Mouse (Mus musculus): Measurements from ENCODE around the gene Klk1. TPM values are rescaled to one million over a fixed set of nuclear protein-coding genes. Genes with fewer than 3 reads are reported as not detected.

Klk1 gene
- polyA plus RNA-seq, 1 experiment from 2014 or later, result not detected

GRCm38 (mm10) chr7:44275546-44275945 lies 50.4 kb downstream of the Klk1 start:
- 81% methylated on average over 3 of the region's 3 CpGs for WGBS
- no peak overlapping the region for H3K9ac ChIP-seq (ENCODE audit: low read length)
- DNase-seq (ENCODE audit: low spot score) (no peak), ATAC-seq (replicated peaks; ENCODE audit: low FRiP score) (no peak)
- H3K4me2 ChIP-seq (ENCODE audit: low read depth, low read length, severe bottlenecking), result no peak overlapping the region
- H3K27ac ChIP-seq (ENCODE audit: low read depth, low read length), result no peak overlapping the region
- no peaks in the 10 kb centered on the region for H3K36me3 ChIP-seq (ENCODE audit: control insufficient read depth, insufficient read depth, low read length)
- no peaks in the 10 kb centered on the region for H3K9me3 ChIP-seq (ENCODE audit: control insufficient read depth, low read length)
- H3K4me1 ChIP-seq (replicated peaks; ENCODE audit: control insufficient read depth, insufficient read depth, low read length), result no peaks in the 10 kb centered on the region
- H3K27me3 ChIP-seq (ENCODE audit: control insufficient read depth, insufficient read depth, low read length), result no peaks in the 10 kb centered on the region; the same call in 1 of the 2 replicates
- H3K4me3 ChIP-seq (ENCODE audit: low read depth, low read length), result no peak overlapping the region

DNA sequence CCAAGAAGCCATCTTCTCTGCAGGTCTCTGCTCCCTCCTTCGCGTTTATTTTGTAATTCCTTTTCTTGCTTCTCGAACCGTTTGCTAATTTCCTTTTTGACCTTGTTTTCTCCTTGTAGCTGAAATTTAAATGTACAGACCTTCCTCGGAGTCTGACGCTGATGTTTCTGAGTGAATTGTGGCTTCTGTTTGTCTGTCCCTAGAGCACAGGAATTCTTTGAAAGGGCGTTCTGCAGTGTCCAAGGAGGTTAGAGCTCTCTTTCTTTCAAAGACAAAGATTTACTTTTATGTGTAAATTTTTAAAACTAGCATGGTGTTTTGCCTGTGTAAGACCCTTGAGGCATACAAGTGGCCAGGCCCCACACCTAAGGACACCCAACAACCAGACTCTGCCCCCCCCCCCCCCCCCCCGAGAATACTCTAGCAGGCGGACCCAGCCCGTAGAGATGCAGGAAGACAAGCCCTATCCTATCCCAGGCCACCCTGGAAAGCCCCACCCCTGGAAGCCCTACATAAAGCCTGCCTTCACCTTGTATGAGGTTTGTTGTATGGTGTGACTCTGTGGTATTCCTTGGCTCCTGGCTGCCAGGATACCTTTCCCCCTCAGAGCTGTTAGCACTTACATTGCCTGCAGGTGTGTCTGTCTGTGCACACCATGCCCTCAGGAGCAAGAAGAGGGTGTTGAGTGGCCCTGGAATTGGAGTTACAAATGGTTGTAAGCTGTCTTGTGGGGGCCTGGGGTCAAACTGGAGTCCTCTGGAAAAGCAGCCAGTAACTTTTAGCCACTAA lies 51.5 kb downstream of the Klk1 start:
- Histone ChIP-seq H3K9ac (ENCODE audit: low read length) (no peak overlapping the region), H3K27ac (ENCODE audit: low read depth, low read length) (no peak overlapping the region), H3K4me1 (replicated peaks; ENCODE audit: control insufficient read depth, insufficient read depth, low read length) (no peaks in the 10 kb centered on the region), H3K4me2 (ENCODE audit: low read depth, low read length, severe bottlenecking) (no peak overlapping the region), H3K36me3 (ENCODE audit: control insufficient read depth, insufficient read depth, low read length) (no peaks in the 10 kb centered on the region), H3K27me3 (ENCODE audit: control insufficient read depth, insufficient read depth, low read length) (no peaks in the 10 kb centered on the region; the same call in 1 of the 2 replicates), H3K4me3 (ENCODE audit: low read depth, low read length) (no peak overlapping the region), H3K9me3 (ENCODE audit: control insufficient read depth, low read length) (no peaks in the 10 kb centered on the region)
- 65% methylated on average over 10 of the region's 10 CpGs for WGBS
- DNase-seq (ENCODE audit: low spot score) (no peak), ATAC-seq (replicated peaks; ENCODE audit: low FRiP score) (no peak)

DNA sequence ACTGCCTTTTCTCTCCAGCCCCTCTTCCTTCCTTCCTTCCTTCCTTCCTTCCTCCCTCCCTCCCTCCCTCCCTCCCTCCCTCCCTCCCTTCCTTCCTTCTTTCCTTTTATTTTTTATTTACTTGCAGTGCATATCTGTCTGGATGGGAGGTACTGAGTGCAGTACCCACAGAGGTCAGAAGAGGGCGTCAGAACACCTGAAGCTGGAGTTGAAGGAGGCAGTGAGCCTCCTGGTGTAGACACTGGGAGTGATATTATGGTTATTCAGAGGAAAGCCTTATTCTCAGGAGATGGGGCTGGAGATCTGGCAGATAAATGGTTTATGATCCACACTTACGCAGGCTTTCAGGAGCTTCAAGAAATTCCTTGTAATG lies 52.1 kb downstream of the Klk1 start:
- Histone ChIP-seq H3K4me1 (replicated peaks; ENCODE audit: control insufficient read depth, insufficient read depth, low read length) (no peaks in the 10 kb centered on the region), H3K27me3 (ENCODE audit: control insufficient read depth, insufficient read depth, low read length) (no peaks in the 10 kb centered on the region; the same call in 1 of the 2 replicates), H3K4me2 (ENCODE audit: low read depth, low read length, severe bottlenecking) (no peak overlapping the region), H3K27ac (ENCODE audit: low read depth, low read length) (no peak overlapping the region), H3K9ac (ENCODE audit: low read length) (no peak overlapping the region), H3K9me3 (ENCODE audit: control insufficient read depth, low read length) (no peaks in the 10 kb centered on the region), H3K4me3 (ENCODE audit: low read depth, low read length) (no peak overlapping the region), H3K36me3 (ENCODE audit: control insufficient read depth, insufficient read depth, low read length) (no peaks in the 10 kb centered on the region)
- WGBS, result 46% methylated on average over 2 of the region's 2 CpGs
- no peak for ATAC-seq (replicated peaks; ENCODE audit: low FRiP score)
- no peak for DNase-seq (ENCODE audit: low spot score)

Other genes starting within 250 kb of the Klk1 start
- gene Klk1b9, start 249.3 kb upstream of the Klk1 start, polyA plus RNA-seq (2014; fragmentation: Nextera tagmentation; extraction: Ambion mirVana), result not detected in 2 replicates
- not detected in 2 replicates for gene Klk1b11, start 229.5 kb upstream of the Klk1 start, polyA plus RNA-seq (2014; fragmentation: Nextera tagmentation; extraction: Ambion mirVana)
- gene Klk1b26, start 213.2 kb upstream of the Klk1 start, polyA plus RNA-seq (2014; fragmentation: Nextera tagmentation; extraction: Ambion mirVana), result not detected in 2 replicates
- gene Klk1b27, start 173.1 kb upstream of the Klk1 start, polyA plus RNA-seq (2014; fragmentation: Nextera tagmentation; extraction: Ambion mirVana), result not detected in 2 replicates
- gene Klk1b21, start 123.0 kb upstream of the Klk1 start, polyA plus RNA-seq (2014; fragmentation: Nextera tagmentation; extraction: Ambion mirVana), result not detected in 2 replicates
- gene Klk1b22, start 112.7 kb upstream of the Klk1 start, polyA plus RNA-seq (2014; fragmentation: Nextera tagmentation; extraction: Ambion mirVana), result not detected in 2 replicates
- gene Klk1b16, start 88.6 kb upstream of the Klk1 start, polyA plus RNA-seq (2014; fragmentation: Nextera tagmentation; extraction: Ambion mirVana), result not detected in 2 replicates
- not detected in 2 replicates for gene Klk1b24, start 37.1 kb upstream of the Klk1 start, polyA plus RNA-seq (2014; fragmentation: Nextera tagmentation; extraction: Ambion mirVana)
- not detected in 2 replicates for gene Klk1b3, start 27.2 kb upstream of the Klk1 start, polyA plus RNA-seq (2014; fragmentation: Nextera tagmentation; extraction: Ambion mirVana)
- not detected in 2 replicates for gene Klk1b4, start 17.9 kb upstream of the Klk1 start, polyA plus RNA-seq (2014; fragmentation: Nextera tagmentation; extraction: Ambion mirVana)
- gene Klk1b5, start 9.4 kb upstream of the Klk1 start, polyA plus RNA-seq (2014; fragmentation: Nextera tagmentation; extraction: Ambion mirVana), result not detected in 2 replicates
- gene Gm36864, start 10.8 kb downstream of the Klk1 start, polyA plus RNA-seq (2014; fragmentation: Nextera tagmentation; extraction: Ambion mirVana), result not detected in 2 replicates
- 0.99 and 1.3 TPM in 2 replicates for gene 1700028J19Rik, start 21.3 kb downstream of the Klk1 start, polyA plus RNA-seq (2014; fragmentation: Nextera tagmentation; extraction: Ambion mirVana)
- 167 and 178 TPM in 2 replicates for gene 2410002F23Rik, start 21.4 kb downstream of the Klk1 start, polyA plus RNA-seq (2014; fragmentation: Nextera tagmentation; extraction: Ambion mirVana)
- gene Acp4, start 32.0 kb downstream of the Klk1 start, polyA plus RNA-seq (2014; fragmentation: Nextera tagmentation; extraction: Ambion mirVana), result 0.17 TPM in 1 of 2 replicates, not detected in the other
- not detected in 2 replicates for gene Gm15517, start 36.1 kb downstream of the Klk1 start, polyA plus RNA-seq (2014; fragmentation: Nextera tagmentation; extraction: Ambion mirVana)
- gene Clec11a, start 81.5 kb downstream of the Klk1 start, polyA plus RNA-seq (2014; fragmentation: Nextera tagmentation; extraction: Ambion mirVana), result 3.2 TPM in 2 replicates
- gene Shank1, start 84.9 kb downstream of the Klk1 start, polyA plus RNA-seq (2014; fragmentation: Nextera tagmentation; extraction: Ambion mirVana), result 3.6 and 4.2 TPM in 2 replicates
- gene Syt3, start 158.7 kb downstream of the Klk1 start, polyA plus RNA-seq (2014; fragmentation: Nextera tagmentation; extraction: Ambion mirVana), result 3.2 and 4.0 TPM in 2 replicates
- gene 1700008O03Rik, start 160.5 kb downstream of the Klk1 start, polyA plus RNA-seq (2014; fragmentation: Nextera tagmentation; extraction: Ambion mirVana), result 0.89 and 0.96 TPM in 2 replicates
- gene Lrrc4b, start 203.7 kb downstream of the Klk1 start, polyA plus RNA-seq (2014; fragmentation: Nextera tagmentation; extraction: Ambion mirVana), result 8.2 and 9.8 TPM in 2 replicates
- gene Aspdh, start 240.0 kb downstream of the Klk1 start, polyA plus RNA-seq (2014; fragmentation: Nextera tagmentation; extraction: Ambion mirVana), result 2.6 and 2.9 TPM in 2 replicates
- 60.9 and 68.9 TPM in 2 replicates for gene Josd2, start 242.6 kb downstream of the Klk1 start, polyA plus RNA-seq (2014; fragmentation: Nextera tagmentation; extraction: Ambion mirVana)

Data from forebrain, embryonic 11.5 days (tissue).